Mouse (Mus musculus): ENCODE results near the gene Gas2l1. TPM values are rescaled to one million over a fixed set of nuclear protein-coding genes. Genes with fewer than 3 reads are reported as not detected.

Gene Gas2l1
- polyA plus RNA-seq, 1 experiment from 2014 or later, result 12.0 TPM

Small RNA genes lying within 50 kb of the gene (microRNA-seq; reads per million reads assigned to microRNA genes)
- gene Gm47296 (ENCODE audit: borderline number of aligned reads), result not detected

Other genes starting within 250 kb of the Gas2l1 start
- 25.5 and 28.3 TPM in 2 replicates for gene Nf2, start 215.8 kb downstream of the Gas2l1 start, polyA plus RNA-seq (2015; fragmentation: Nextera tagmentation; extraction: Ambion mirVana)
- 46.8 and 50.8 TPM in 2 replicates for gene Nipsnap1, start 191.4 kb downstream of the Gas2l1 start, polyA plus RNA-seq (2015; fragmentation: Nextera tagmentation; extraction: Ambion mirVana)
- 35.4 and 37.7 TPM in 2 replicates for gene Thoc5, start 170.0 kb downstream of the Gas2l1 start, polyA plus RNA-seq (2015; fragmentation: Nextera tagmentation; extraction: Ambion mirVana)
- gene Nefh, start 117.3 kb downstream of the Gas2l1 start, polyA plus RNA-seq (2015; fragmentation: Nextera tagmentation; extraction: Ambion mirVana), result 3.1 and 3.9 TPM in 2 replicates
- gene Ap1b1, start 78.5 kb downstream of the Gas2l1 start, polyA plus RNA-seq (2015; fragmentation: Nextera tagmentation; extraction: Ambion mirVana), result 56.7 and 59.0 TPM in 2 replicates
- 4.2 and 5.9 TPM in 2 replicates for gene Rasl10a, start 7.2 kb downstream of the Gas2l1 start, polyA plus RNA-seq (2015; fragmentation: Nextera tagmentation; extraction: Ambion mirVana)
- gene Rhbdd3, start 33.6 kb upstream of the Gas2l1 start, polyA plus RNA-seq (2015; fragmentation: Nextera tagmentation; extraction: Ambion mirVana), result 17.9 and 19.8 TPM in 2 replicates
- gene Ewsr1, start 33.9 kb upstream of the Gas2l1 start, polyA plus RNA-seq (2015; fragmentation: Nextera tagmentation; extraction: Ambion mirVana), result 501 and 565 TPM in 2 replicates
- gene Emid1, start 86.9 kb upstream of the Gas2l1 start, polyA plus RNA-seq (2015; fragmentation: Nextera tagmentation; extraction: Ambion mirVana), result 46.1 and 51.0 TPM in 2 replicates
- gene Kremen1, start 196.2 kb upstream of the Gas2l1 start, polyA plus RNA-seq (2015; fragmentation: Nextera tagmentation; extraction: Ambion mirVana), result 42.9 and 54.9 TPM in 2 replicates

Data from thymus, postnatal 0 days (tissue).